Mouse (Mus musculus): ENCODE data around the gene Catip. TPM values are rescaled to one million over a fixed set of nuclear protein-coding genes. Genes with fewer than 3 reads are reported as not detected.
"Not testable (repeated sequence)": the region's sequence is repeated elsewhere in the genome, so short reads cannot be mapped to it uniquely, and the experiment has no call there.

The Catip gene
- total RNA-seq (2017) = not detected in 2 replicates

GRCm38 (mm10) chr1:74361812-74362211 lies at the start of gene Catip:
Gene Catip (plus strand): TSS chr1:74362108.
- peak; percentile 77 for ATAC-seq (replicated peaks; ENCODE audit: low read depth, poor library complexity, severe bottlenecking)

- peak; percentile 86 for ATAC-seq (replicated peaks; ENCODE audit: low read depth, poor library complexity, severe bottlenecking)
These were observed 48.7 kb upstream of the Catip start for GRCm38 (mm10) chr1:74313049-74313692.

DNA sequence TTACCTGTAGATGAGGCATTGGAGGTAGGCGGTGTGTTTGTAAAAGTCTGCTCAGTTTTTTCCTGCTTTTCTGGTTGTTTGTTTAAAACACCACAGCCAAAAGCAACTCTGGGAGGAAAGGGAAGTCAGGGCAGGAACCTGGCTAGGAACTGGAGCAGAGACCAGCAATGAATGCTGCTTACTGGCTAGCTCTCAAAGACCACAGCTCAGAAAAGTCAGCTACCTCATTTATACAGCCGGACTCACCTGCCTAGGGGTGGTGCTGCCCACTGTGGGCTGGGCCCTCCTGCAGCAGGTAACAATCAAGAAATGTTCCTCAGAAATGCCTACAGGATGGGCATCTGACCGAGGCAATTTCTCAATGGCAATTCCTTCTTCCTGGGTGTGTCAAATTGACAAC lies 47.1 kb upstream of the Catip start:
- ATAC-seq (replicated peaks; ENCODE audit: low read depth, poor library complexity, severe bottlenecking) = no peak

DNA sequence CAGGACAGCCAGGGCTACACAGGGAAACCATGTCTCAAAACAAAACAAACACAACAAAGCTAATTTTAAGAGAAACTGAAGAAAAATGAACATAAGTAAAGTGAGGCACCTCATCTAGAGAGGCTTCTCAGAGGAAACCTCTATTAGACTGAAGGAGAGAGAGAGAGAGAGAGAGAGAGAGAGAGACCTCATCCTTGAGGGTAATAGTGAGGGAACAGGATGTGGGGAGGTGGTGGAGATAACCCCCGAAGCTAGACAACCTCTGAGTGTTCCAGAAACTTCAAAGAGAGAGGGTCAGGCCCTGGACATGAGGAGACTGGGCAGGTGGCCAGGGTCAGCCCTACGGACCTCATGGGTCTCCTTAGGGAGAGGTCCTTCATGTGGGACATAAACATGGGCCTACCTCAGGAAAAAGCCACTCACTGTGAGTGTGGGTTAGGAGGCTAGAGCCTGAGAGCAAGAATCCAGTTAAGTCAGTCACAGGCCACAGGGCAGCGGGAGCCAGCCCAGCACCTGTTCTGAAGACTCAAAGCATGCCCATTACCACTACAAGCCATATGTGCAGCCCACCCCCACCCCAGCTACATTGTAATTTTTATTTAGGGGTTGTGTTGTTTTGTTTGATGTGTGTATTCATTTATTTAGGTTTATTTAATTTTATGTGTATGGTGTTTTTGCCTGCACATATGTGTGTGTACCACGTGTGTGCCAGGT lies 45.6 kb upstream of the Catip start:
- 0 out of 2 replicates have a peak, but pooled peaks have one; percentile 27 for ATAC-seq (replicated peaks; ENCODE audit: low read depth, poor library complexity, severe bottlenecking)

- no peak for ATAC-seq (replicated peaks; ENCODE audit: low read depth, poor library complexity, severe bottlenecking)
These were observed 43.2 kb upstream of the Catip start for GRCm38 (mm10) chr1:74318711-74319110.

DNA sequence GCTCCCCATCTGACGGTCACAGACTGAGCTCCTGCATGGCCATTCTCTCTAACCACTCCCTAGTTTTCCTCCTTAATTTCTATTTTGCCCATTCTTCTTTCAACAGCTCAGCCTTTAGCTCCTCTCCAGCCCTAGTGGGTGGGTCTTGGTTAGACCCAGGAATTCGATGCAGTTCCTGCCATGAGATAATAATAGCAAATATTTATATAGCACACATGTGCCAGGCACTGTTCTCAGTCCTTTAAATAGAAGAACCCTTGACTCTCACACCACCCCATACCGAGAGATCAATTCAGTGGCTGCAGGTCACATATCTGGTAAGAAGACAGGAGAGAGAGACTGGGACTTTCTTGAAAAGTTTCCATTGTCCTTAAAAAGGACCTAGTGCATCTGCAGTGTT lies 40.5 kb upstream of the Catip start:
- ATAC-seq (replicated peaks; ENCODE audit: low read depth, poor library complexity, severe bottlenecking) = no peak

DNA sequence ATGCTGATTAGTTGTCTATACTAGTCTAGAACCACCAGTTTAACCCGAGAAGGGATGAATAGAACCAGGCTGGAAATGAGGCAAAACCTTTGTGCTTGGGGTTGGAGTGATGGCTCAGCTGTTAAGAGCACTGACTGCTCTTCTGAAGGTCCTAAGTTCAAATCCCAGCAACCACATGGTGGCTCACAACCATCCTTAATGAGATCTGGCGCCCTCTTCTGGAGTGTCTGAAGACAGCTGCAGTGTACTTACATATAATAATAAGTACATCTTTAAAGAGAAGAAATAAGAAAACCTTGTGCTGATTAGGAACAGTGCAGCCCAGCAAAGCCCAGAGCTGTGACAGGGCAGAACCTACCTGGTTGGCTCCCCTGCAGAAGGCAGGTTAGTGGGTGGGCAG lies 35.0 kb upstream of the Catip start:
- not testable (repeated sequence) for ATAC-seq (replicated peaks; ENCODE audit: low read depth, poor library complexity, severe bottlenecking)

DNA sequence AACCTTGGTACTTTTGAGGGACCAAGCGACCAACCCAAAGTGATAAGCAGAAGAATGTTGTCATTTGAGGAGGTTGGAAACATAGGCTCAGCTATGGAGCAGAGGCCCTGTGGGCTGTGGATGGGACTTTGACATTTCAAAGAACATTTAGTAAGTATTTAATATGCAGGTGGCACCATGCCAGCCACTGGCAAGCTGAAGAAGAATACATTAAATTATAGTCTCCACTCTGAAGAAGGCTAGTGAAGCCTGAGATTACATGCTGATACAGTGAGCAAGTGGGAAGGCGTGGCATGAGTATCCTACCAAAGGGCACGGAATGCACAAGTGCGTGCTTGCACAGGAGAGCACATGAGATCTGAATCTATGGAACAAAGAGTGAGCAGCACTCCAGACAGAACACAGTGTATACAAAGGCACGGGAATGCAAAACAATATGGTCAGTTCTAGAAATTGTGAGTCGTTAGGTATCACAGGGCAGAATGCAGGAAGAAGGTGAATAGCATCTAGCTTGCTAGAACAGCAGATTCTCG lies 31.9 kb upstream of the Catip start:
- no peak for ATAC-seq (replicated peaks; ENCODE audit: low read depth, poor library complexity, severe bottlenecking)

DNA sequence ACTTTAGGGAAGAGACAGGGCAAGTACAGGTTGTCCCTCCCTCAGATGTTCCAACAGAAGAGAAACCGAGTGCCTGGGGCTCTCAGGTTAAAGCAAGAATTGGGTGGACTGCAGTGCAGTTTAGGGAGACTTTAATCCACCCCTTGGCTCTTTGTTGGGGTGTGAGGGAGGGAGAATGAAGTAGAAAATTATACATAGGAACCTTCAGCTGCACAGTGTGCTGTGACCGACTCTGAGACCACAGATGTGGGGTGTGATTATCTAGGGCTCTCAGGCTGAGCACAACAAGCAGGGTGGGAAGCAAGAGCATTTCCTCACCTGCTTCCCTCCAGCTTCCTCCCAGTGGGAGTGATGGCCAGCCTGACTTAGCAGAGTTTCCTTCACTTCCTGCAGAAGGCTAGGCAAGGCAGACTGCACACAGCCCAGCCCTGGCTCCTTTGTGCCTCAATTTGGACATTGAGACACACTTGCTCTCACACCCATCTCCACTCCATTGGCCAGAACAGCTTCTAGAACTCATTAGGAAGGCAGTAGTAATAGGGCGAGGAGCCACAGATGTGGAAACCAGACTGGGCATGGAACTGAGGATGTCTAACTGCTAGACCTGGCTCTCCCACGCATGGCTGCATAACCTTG lies 30.7 kb upstream of the Catip start:
- 0 out of 2 replicates have a peak, but pooled peaks have one; percentile 3 for ATAC-seq (replicated peaks; ENCODE audit: low read depth, poor library complexity, severe bottlenecking)

DNA sequence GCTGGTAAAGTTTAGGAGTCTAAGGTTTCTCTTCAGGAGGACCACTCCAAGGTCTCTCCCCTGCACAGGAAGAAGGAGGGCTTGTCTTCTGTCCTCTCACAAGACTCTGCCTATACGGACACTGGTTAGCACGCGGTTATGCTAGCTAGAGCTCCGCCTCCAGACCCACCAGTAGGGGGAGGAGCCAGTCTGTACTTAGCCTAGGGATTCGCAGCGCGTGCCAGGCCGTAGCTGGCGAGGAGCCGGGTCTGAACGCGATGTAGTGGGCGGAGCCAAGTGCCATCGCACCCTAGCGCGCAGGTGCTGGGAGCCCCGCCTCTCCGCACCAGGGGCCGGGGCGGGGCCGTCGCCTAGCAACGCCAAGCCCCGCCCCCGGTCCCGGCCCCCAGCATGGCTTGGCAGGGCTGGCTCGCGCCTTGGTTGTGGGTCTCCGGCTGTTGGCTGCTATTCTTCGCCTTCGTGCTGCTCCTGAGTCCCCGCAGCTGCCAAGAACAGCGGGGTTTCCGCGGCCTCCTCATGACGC lies 29.6 kb upstream of the Catip start:
- ATAC-seq (replicated peaks; ENCODE audit: low read depth, poor library complexity, severe bottlenecking) = peak; percentile 89

GRCm38 (mm10) chr1:74332930-74333329 lies 29.0 kb upstream of the Catip start:
- no peak for ATAC-seq (replicated peaks; ENCODE audit: low read depth, poor library complexity, severe bottlenecking)

GRCm38 (mm10) chr1:74334607-74335006 lies 27.3 kb upstream of the Catip start:
- no peak for ATAC-seq (replicated peaks; ENCODE audit: low read depth, poor library complexity, severe bottlenecking)

GRCm38 (mm10) chr1:74335033-74335432 lies 26.9 kb upstream of the Catip start:
- no peak for ATAC-seq (replicated peaks; ENCODE audit: low read depth, poor library complexity, severe bottlenecking)

- ATAC-seq (replicated peaks; ENCODE audit: low read depth, poor library complexity, severe bottlenecking) = no peak
These were observed 26.3 kb upstream of the Catip start for GRCm38 (mm10) chr1:74335436-74336170.

DNA sequence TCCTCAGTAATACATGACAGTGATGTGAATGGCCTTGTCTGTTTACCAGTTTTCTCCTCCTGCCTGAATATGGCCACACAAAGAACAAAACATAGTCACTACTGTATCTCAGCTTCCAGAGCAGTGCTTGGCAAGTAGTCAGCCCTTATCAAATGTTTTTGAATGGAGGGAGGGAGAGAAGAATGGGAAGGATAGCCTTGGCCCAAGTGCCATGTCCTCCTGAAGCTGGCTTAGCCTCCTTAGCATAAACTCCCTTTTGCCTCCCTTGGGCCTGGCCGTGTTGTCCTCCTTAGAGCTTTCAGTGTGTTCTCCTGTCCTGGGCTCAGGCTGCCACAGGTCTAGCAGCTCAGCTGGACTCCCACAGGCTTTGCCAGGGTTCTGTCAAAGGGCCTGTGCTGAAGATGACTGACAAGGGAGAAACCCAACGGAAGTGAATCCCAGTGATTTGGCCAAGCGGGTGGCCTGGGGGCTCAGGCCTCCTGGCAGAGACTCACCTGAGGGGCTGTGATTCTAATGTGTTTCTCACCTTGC lies 24.6 kb upstream of the Catip start:
- ATAC-seq (replicated peaks; ENCODE audit: low read depth, poor library complexity, severe bottlenecking) = no peak

GRCm38 (mm10) chr1:74338013-74338412 lies 23.9 kb upstream of the Catip start:
- no peak for ATAC-seq (replicated peaks; ENCODE audit: low read depth, poor library complexity, severe bottlenecking)

- ATAC-seq (replicated peaks; ENCODE audit: low read depth, poor library complexity, severe bottlenecking) = no peak
These were observed 23.3 kb upstream of the Catip start for GRCm38 (mm10) chr1:74338626-74339025.

DNA sequence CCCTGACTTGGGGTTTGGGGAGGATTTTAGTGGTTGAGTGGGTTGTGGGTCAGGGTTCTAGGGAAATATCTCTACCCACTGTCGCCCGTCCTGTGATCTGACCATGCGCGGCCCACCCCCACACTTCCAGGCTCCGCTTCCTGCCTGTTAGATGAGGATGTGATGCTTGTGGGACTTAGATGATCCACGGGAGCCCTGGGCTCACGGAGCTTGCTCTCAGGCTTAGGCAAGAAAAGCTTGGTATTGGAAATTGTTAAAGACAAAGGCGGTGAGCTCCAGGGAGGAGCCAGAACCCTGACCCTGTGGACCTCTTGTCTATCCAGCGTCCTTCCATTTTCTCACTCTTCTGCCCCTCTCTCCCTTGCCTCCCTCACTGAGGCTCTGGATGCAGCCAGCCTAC lies 22.0 kb upstream of the Catip start:
- ATAC-seq (replicated peaks; ENCODE audit: low read depth, poor library complexity, severe bottlenecking) = no peak

DNA sequence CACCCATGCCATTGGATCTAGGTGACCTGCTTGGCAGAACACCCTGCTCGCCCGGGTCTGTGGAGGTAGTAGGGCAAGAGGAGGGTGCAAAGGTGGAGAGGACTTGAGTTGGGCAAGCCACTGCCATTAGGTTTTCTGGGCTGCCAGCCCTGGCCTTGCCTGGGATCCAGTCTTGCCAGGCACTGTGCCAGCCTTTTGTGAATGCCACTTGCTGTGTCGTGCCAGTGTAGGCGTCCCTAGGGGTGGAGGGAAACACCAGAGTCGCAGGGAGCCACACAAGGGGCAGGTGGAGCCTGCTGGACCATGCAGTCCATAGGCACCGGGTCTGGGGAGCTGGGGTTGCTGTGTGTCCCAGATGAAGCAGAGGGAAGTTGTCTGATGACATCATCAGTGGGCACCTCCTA lies 21.5 kb upstream of the Catip start:
- ATAC-seq (replicated peaks; ENCODE audit: low read depth, poor library complexity, severe bottlenecking) = no peak; the same call in 1 of the 2 replicates

DNA sequence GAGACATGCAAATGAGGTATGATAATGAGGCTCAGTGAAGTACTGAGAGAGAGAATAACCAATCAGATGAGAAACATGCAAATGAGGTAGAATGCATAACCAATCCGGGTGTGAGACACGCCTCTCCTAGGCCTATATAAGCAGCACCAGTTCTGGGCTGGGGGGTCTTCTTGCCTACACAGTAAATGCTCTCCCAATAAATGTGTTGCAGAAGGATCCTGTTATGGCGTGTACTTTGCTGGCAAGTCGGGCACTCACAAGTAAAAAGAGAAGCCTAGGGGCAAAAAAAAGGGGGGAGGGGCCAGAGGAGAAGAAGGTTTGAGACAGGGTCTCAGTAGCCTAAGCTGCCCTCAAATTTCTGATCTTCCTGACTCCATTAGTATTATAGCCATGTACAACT lies 20.9 kb upstream of the Catip start:
- ATAC-seq (replicated peaks; ENCODE audit: low read depth, poor library complexity, severe bottlenecking) = not testable (repeated sequence)

Data from common myeloid progenitor, adult 5-6 weeks (primary cell).